Mouse (Mus musculus) ES-Bruce4 (cell line): ENCODE data around the gene Rpl7l1. TPM values are rescaled to one million over a fixed set of nuclear protein-coding genes. Genes with fewer than 3 reads are reported as not detected.
A peak's percentile ranks its signal among the peaks of the same experiment; 100 is the strongest.

Experiments
- H3K27ac ChIP-seq: 2 replicates; pipeline ENCODE4 v1.5.1; 2012; ENCODE audit warnings: low read length, inconsistent platforms; ENCODE audit not compliant: insufficient read depth
- H3K27me3 ChIP-seq: 2 replicates; pipeline ENCODE4 v1.6.1; 2012; ENCODE audit warnings: mild to moderate bottlenecking, low read length, inconsistent platforms; ENCODE audit not compliant: control insufficient read depth, poor library complexity, insufficient read depth, severe bottlenecking
- H3K36me3 ChIP-seq: 2 replicates; pipeline ENCODE4 v1.6.1; 2012; ENCODE audit warnings: inconsistent platforms, mild to moderate bottlenecking, low read length, moderate library complexity; ENCODE audit not compliant: control insufficient read depth, poor library complexity, insufficient read depth, severe bottlenecking
- H3K4me1 ChIP-seq: one replicate; pipeline ENCODE4 v1.8.1; 2011; ENCODE audit warnings: low read length; ENCODE audit not compliant: control insufficient read depth, insufficient read depth
- H3K4me3 ChIP-seq: 2 replicates; pipeline ENCODE4 v1.5.1; 2011; ENCODE audit warnings: low read depth, mild to moderate bottlenecking, low read length
- H3K9ac ChIP-seq: 2 replicates; pipeline ENCODE4 v1.6.1; 2012; ENCODE audit warnings: low read depth, mild to moderate bottlenecking, inconsistent platforms; ENCODE audit not compliant: poor library complexity, severe bottlenecking
- H3K9me3 ChIP-seq: replicated peaks from 2 replicates; pipeline ENCODE4 v1.6.1; 2012; ENCODE audit warnings: mild to moderate bottlenecking, low read length, inconsistent platforms; ENCODE audit not compliant: control insufficient read depth, poor library complexity, insufficient read depth, severe bottlenecking
- CTCF ChIP-seq: IDR thresholded peaks from one replicate; pipeline ENCODE4 v1.8.1; 2011; ENCODE audit warnings: low read depth, low read length
- EP300 ChIP-seq: IDR thresholded peaks from 2 replicates; pipeline ENCODE4 v1.6.1; 2011; ENCODE audit warnings: low read depth, low read length; ENCODE audit not compliant: insufficient read depth
- POLR2A ChIP-seq: IDR thresholded peaks from one replicate; pipeline ENCODE4 v1.8.1; 2011; ENCODE audit warnings: low read length; ENCODE audit not compliant: insufficient read depth
- polyA plus RNA-seq: library from polyadenylated mRNA; stranded (reverse); fragments of >200 nt; gene quantifications from 2 replicates; pipeline ENCODE4 v1.2.4, GENCODE M21; 2011; ENCODE audit warnings: low read depth; ENCODE audit not compliant: missing spikeins, insufficient read depth, insufficient read length

Gene Rpl7l1
- polyA plus RNA-seq, 1 experiment = 196 TPM

DNA sequence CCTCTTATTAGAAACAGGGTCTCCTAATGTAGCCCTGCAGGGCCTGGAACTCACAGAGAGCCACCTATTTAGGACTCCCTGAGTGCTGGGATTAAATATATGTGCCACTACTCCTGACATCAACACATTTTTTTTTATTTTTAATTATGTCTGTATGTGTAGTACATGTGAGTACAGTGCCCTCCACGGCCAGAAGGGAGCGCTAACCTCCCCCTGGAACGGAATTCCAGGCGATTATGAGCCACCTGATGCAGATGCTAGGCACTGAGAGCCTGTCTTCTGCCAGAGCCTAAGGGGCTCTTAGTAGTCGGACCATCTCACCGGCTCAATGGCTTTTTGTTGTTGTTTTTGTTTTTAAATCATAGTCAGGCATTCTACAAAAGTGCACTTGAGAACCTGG is 54.5 kb downstream of the Rpl7l1 start:
- no peak overlapping the region for H3K4me3 ChIP-seq
- H3K27ac ChIP-seq = no peak overlapping the region
- TF ChIP-seq CTCF (peak; percentile 80), EP300 (no peak)
- H3K9ac ChIP-seq = peak overlapping the region; percentile 7; the same call in 1 of the 2 replicates
- no peaks in the 10 kb centered on the region for H3K27me3 ChIP-seq
- H3K36me3 ChIP-seq = no peaks in the 10 kb centered on the region
- H3K4me1 ChIP-seq = no peaks in the 10 kb centered on the region
- no peaks in the 10 kb centered on the region for H3K9me3 ChIP-seq

DNA sequence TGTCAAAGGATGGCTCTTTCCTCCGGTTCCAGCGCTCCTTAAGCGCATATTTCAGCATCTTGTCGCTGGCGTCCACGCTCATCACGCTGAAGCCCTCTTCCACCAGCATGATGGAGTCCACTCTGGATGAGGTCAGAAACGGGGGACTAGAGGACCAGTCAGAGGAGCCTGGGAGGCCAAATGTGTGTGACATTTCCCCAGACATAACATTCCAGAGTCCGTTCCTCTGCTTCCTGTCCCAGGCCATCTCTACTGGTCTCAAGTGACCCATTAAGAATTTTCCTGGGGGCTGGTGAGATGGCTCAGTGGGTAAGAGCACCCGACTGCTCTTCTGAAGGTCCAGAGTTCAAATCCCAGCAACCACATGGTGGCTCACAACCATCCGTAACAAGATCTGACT is 55.2 kb downstream of the Rpl7l1 start:
- Histone ChIP-seq H3K4me3 (no peak overlapping the region), H3K27ac (no peak overlapping the region), H3K4me1 (no peaks in the 10 kb centered on the region), H3K36me3 (no peaks in the 10 kb centered on the region), H3K9me3 (no peaks in the 10 kb centered on the region), H3K27me3 (no peaks in the 10 kb centered on the region), H3K9ac (no peak overlapping the region)
- no peak for TF ChIP-seq POLR2A
- no peak for TF ChIP-seq CTCF
- TF ChIP-seq EP300 = no peak

DNA sequence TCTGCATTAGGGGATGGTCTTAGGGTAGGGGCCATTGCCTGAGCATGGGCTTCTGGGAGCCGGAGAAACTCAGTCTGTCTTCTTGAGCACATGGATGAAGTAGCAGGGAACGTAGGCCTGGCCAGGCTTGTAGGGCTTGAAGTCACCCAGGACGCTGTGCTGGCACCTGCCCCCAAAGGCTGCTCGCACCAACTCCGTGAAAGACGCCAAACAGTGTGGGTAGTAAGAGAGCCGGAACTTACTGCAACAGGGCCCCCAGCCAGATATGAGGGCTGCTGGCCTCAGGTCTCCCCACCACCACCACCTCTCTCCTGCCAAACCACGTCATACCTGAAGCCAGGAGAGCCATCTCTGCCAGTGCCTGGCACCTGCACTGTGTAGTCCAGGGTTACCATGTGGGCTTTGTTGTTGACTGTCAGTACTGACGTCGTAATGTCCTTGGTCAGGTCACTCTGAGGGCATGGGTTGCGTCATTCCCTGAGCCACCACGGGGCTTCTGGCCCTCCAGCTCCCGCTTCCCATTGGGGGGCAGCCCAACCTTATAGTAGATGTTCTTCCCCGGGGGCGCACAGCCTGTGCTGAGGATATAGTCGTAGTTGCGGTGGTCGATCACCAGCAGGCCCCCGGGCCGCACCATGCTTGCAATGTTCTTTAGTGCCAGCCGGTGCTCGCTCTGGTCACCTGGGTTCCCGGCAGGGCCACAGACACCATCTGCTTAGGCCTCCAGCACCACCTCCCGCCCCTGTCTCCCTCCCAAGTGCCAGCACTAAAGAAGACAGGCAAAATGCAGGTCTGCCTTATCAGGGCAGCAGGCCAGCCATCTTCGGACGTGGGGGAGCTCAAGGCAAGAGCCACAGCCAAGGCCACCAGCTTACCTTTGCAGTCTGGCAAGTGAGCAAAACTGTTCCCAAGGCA is 56.5 kb downstream of the Rpl7l1 start:
- Histone ChIP-seq H3K4me3 (no peak overlapping the region), H3K4me1 (no peaks in the 10 kb centered on the region), H3K9me3 (no peaks in the 10 kb centered on the region), H3K9ac (no peak overlapping the region), H3K27me3 (no peaks in the 10 kb centered on the region), H3K27ac (no peak overlapping the region), H3K36me3 (no peaks in the 10 kb centered on the region)
- TF ChIP-seq POLR2A = no peak
- TF ChIP-seq CTCF = no peak
- no peak for TF ChIP-seq EP300

DNA sequence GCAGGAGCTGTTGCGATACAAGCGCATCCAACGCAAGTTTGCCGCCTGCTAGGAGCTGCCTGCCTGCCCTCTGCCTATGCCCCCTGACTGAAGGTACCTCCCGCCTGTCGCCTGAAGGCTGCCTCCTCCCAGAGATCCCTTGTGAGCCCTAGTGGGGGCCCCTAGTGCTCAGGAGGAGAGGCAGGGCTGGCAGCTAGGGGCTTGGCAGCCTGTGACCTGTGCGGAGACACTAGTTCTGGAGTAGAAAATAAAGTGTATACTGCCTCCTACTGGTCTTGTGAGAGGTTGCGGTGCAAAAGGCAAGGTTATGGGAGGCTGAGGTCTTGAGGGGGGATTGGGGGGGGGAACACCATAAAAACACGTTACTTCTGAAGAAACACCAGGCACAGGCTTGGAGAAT is 57.2 kb downstream of the Rpl7l1 start:
- TF ChIP-seq POLR2A = no peak
- peak; percentile 69 for TF ChIP-seq CTCF
- TF ChIP-seq EP300 = no peak
- Histone ChIP-seq H3K9me3 (no peaks in the 10 kb centered on the region), H3K9ac (no peak overlapping the region), H3K27ac (no peak overlapping the region), H3K4me1 (no peaks in the 10 kb centered on the region), H3K4me3 (no peak overlapping the region), H3K27me3 (no peaks in the 10 kb centered on the region), H3K36me3 (no peaks in the 10 kb centered on the region)

DNA sequence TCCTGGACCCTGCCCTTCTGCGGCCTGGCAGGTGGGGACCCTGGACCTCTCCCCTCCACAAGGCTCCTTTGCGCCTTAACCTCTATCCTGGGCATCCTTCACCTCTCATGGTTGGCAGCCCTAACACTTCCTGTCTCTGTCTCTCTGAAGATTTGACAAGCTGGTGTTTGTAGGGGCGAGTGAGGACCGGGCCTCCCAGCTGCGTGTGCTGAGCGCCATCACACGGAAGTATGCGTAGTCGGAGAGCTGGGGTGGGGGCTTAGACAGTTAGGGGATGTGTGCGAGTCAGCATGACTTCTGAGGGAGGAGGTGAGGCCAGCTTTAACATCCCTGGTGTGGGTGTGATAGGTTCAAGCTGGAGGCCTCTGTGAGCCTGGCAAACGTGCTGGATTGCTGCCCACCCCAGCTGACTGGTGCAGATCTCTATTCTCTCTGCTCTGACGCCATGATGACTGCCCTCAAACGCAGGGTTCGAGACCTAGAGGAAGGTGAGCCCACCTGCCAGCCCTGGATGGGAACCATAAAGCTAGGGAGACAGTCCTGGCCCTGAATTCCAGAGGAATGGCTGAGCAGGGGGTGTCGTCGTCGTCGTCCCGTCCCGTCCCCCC is 57.9 kb downstream of the Rpl7l1 start:
- Histone ChIP-seq H3K9me3 (no peaks in the 10 kb centered on the region), H3K27me3 (no peaks in the 10 kb centered on the region), H3K27ac (no peak overlapping the region), H3K36me3 (no peaks in the 10 kb centered on the region), H3K9ac (no peak overlapping the region), H3K4me1 (no peaks in the 10 kb centered on the region), H3K4me3 (no peak overlapping the region)
- TF ChIP-seq CTCF (no peak), POLR2A (no peak), EP300 (no peak)

Other genes starting within 250 kb of the Rpl7l1 start
- gene Cul9, start 236.3 kb downstream of the Rpl7l1 start, polyA plus RNA-seq = 4.4 and 6.2 TPM in 2 replicates
- 40.5 and 42.0 TPM in 2 replicates for gene Srf, start 226.5 kb downstream of the Rpl7l1 start, polyA plus RNA-seq
- gene Ptk7, start 153.2 kb downstream of the Rpl7l1 start, polyA plus RNA-seq = 110 and 113 TPM in 2 replicates
- gene Klc4, start 136.7 kb downstream of the Rpl7l1 start, polyA plus RNA-seq = 10.1 TPM in 2 replicates
- gene Mrpl2, start 136.4 kb downstream of the Rpl7l1 start, polyA plus RNA-seq = 65.8 and 70.9 TPM in 2 replicates
- gene Cul7, start 132.3 kb downstream of the Rpl7l1 start, polyA plus RNA-seq = 67.1 and 74.8 TPM in 2 replicates
- gene Rrp36, start 108.3 kb downstream of the Rpl7l1 start, polyA plus RNA-seq = 48.5 and 60.2 TPM in 2 replicates
- gene Mea1, start 103.9 kb downstream of the Rpl7l1 start, polyA plus RNA-seq = 142 and 147 TPM in 2 replicates
- gene Klhdc3, start 101.8 kb downstream of the Rpl7l1 start, polyA plus RNA-seq = 90.3 and 97.7 TPM in 2 replicates
- 97.3 and 99.4 TPM in 2 replicates for gene Ppp2r5d, start 77.6 kb downstream of the Rpl7l1 start, polyA plus RNA-seq
- gene Pex6, start 71.2 kb downstream of the Rpl7l1 start, polyA plus RNA-seq = 13.0 and 13.4 TPM in 2 replicates
- 3.9 and 4.1 TPM in 2 replicates for gene Gnmt, start 53.5 kb downstream of the Rpl7l1 start, polyA plus RNA-seq
- 31.2 and 37.2 TPM in 2 replicates for gene Cnpy3, start 30.5 kb downstream of the Rpl7l1 start, polyA plus RNA-seq
- gene Ptcra, start 19.0 kb downstream of the Rpl7l1 start, polyA plus RNA-seq = 1.1 and 1.7 TPM in 2 replicates
- 6.7 and 7.2 TPM in 2 replicates for gene 2310039H08Rik, start 10.0 kb downstream of the Rpl7l1 start, polyA plus RNA-seq
- gene Bicral, start 75.8 kb upstream of the Rpl7l1 start, polyA plus RNA-seq = 24.2 and 26.7 TPM in 2 replicates
- gene Tbcc, start 108.0 kb upstream of the Rpl7l1 start, polyA plus RNA-seq = 10.6 and 10.8 TPM in 2 replicates
- not detected in 2 replicates for gene Prph2, start 127.8 kb upstream of the Rpl7l1 start, polyA plus RNA-seq
- gene Ubr2, start 227.9 kb upstream of the Rpl7l1 start, polyA plus RNA-seq = 39.3 and 42.5 TPM in 2 replicates